Mouse (Mus musculus) hindbrain, embryonic 16.5 days (tissue): ENCODE measurements around the gene Mb21d2. TPM values are rescaled to one million over a fixed set of nuclear protein-coding genes. Genes with fewer than 3 reads are reported as not detected.
A peak's percentile ranks its signal among the peaks of the same experiment; 100 is the strongest.

Experiments
- ATAC-seq: fragments of 200-750 bp; cut with Nextera tagmentation; 2 replicates; pipeline ENCODE4 v1.8.0; 2017; ENCODE audit warnings: moderate TSS enrichment, moderate library complexity
- H3K27ac ChIP-seq: fragments of 300-500 bp; sonication (generic); 2 replicates; pipeline ENCODE4 v1.5.1; 2014; ENCODE audit warnings: low read depth, mild to moderate bottlenecking, control low read depth, low read length, moderate library complexity
- H3K27me3 ChIP-seq: fragments of 300-500 bp; sonication (generic); replicated peaks from 2 replicates; pipeline ENCODE4 v1.6.1; 2014; ENCODE audit warnings: low read length; ENCODE audit not compliant: control insufficient read depth, insufficient read depth
- H3K36me3 ChIP-seq: fragments of 300-500 bp; sonication (generic); 2 replicates; pipeline ENCODE4 v1.6.1; 2014; ENCODE audit warnings: mild to moderate bottlenecking, low read length, moderate library complexity, mixed read lengths; ENCODE audit not compliant: control insufficient read depth, insufficient read depth
- H3K4me1 ChIP-seq: fragments of 300-500 bp; sonication (generic); 2 replicates; pipeline ENCODE4 v1.6.1; 2014; ENCODE audit warnings: low read depth, low read length; ENCODE audit not compliant: control insufficient read depth, insufficient read depth
- H3K4me2 ChIP-seq: fragments of 300-500 bp; sonication (generic); 2 replicates; pipeline ENCODE4 v1.6.1; 2014; ENCODE audit warnings: mild to moderate bottlenecking, low read length, control low read depth, moderate library complexity
- H3K4me3 ChIP-seq: fragments of 300-500 bp; sonication (generic); 2 replicates; pipeline ENCODE4 v1.5.1; 2014; ENCODE audit warnings: mild to moderate bottlenecking, low read length, control low read depth, moderate library complexity
- H3K9ac ChIP-seq: fragments of 300-500 bp; sonication (generic); 2 replicates; pipeline ENCODE4 v1.6.1; 2014; ENCODE audit warnings: low read depth, mild to moderate bottlenecking, control low read depth, low read length, moderate library complexity
- H3K9me3 ChIP-seq: fragments of 300-500 bp; sonication (generic); 2 replicates; pipeline ENCODE4 v1.6.1; 2014; ENCODE audit warnings: mild to moderate bottlenecking, low read length, moderate library complexity; ENCODE audit not compliant: control insufficient read depth
- WGBS: fragments of 180-500 bp; shearing (Covaris S2); extraction: QIAGEN DNeasy Blood & Tissue Kit; methylation state at CpG from one replicate; pipeline ENCODE4 v1.1.7; 2014; 5-methylcytosine and 5-hydroxymethylcytosine counted together
- polyA plus RNA-seq: library from polyadenylated mRNA; unstranded; fragments of >200 nt; fragmentation: Nextera tagmentation; extraction: Ambion mirVana; gene quantifications from 2 replicates; pipeline ENCODE4 v1.2.1, GENCODE M21; 2015

The Mb21d2 gene
- polyA plus RNA-seq, 1 experiment from 2014 or later: 16.3 TPM

- Histone ChIP-seq H3K9me3 (no peaks in the 10 kb centered on the region), H3K4me2 (peak overlapping the region; percentile 64), H3K27ac (no peak overlapping the region), H3K36me3 (no peaks in the 10 kb centered on the region), H3K9ac (peak overlapping the region; percentile 95; the same call in 1 of the 2 replicates), H3K4me3 (peak overlapping the region; percentile 95), H3K27me3 (no peaks in the 10 kb centered on the region; the same call in 1 of the 2 replicates), H3K4me1 (peaks cover 20% of the 10 kb centered on the region)
- no peak for ATAC-seq
- WGBS: 17% methylated on average over 5 of the region's 5 CpGs
These were observed 953 bp upstream of the Mb21d2 start for GRCm38 (mm10) chr16:28930426-28930825.

GRCm38 (mm10) chr16:28929686-28930291, 316 bp upstream of the Mb21d2 start:
- under 1% methylated on average over 35 of the region's 66 CpGs for WGBS
- Histone ChIP-seq H3K36me3 (no peaks in the 10 kb centered on the region), H3K4me1 (peaks cover 22% of the 10 kb centered on the region), H3K4me2 (peak overlapping the region; percentile 64), H3K27me3 (no peaks in the 10 kb centered on the region; the same call in 1 of the 2 replicates), H3K27ac (peak overlapping the region; percentile 95), H3K9me3 (no peaks in the 10 kb centered on the region), H3K9ac (peak overlapping the region; percentile 95), H3K4me3 (peak overlapping the region; percentile 95)
- ATAC-seq: peak; percentile 74

GRCm38 (mm10) chr16:28928466-28928814, 1.0 kb downstream of the Mb21d2 start:
- ATAC-seq: peak; percentile 60; the same call in 1 of the 2 replicates
- H3K4me1 ChIP-seq: peaks cover 22% of the 10 kb centered on the region
- H3K36me3 ChIP-seq: no peaks in the 10 kb centered on the region
- H3K9me3 ChIP-seq: no peaks in the 10 kb centered on the region
- H3K4me2 ChIP-seq: peak overlapping the region; percentile 64
- under 1% methylated on average over 10 of the region's 10 CpGs for WGBS
- H3K4me3 ChIP-seq: peak overlapping the region; percentile 95
- peak overlapping the region; percentile 95 for H3K27ac ChIP-seq
- H3K9ac ChIP-seq: peak overlapping the region; percentile 95
- no peaks in the 10 kb centered on the region; the same call in 1 of the 2 replicates for H3K27me3 ChIP-seq

GRCm38 (mm10) chr16:28927381-28927780, 2.1 kb downstream of the Mb21d2 start:
- Histone ChIP-seq H3K36me3 (no peaks in the 10 kb centered on the region), H3K9ac (peak overlapping the region; percentile 95), H3K27ac (0 out of 2 replicates have a peak overlapping the region, but pooled peaks have one; percentile 21), H3K4me1 (peaks cover 22% of the 10 kb centered on the region), H3K27me3 (no peaks in the 10 kb centered on the region; the same call in 1 of the 2 replicates), H3K9me3 (no peaks in the 10 kb centered on the region), H3K4me3 (peak overlapping the region; percentile 95), H3K4me2 (peak overlapping the region; percentile 64)
- WGBS: 13% methylated on average over 9 of the region's 9 CpGs
- no peak for ATAC-seq

- Histone ChIP-seq H3K4me2 (no peak overlapping the region), H3K4me1 (no peaks in the 10 kb centered on the region; the same call in 1 of the 2 replicates), H3K4me3 (no peak overlapping the region), H3K9me3 (no peaks in the 10 kb centered on the region), H3K9ac (no peak overlapping the region), H3K36me3 (no peaks in the 10 kb centered on the region), H3K27ac (no peak overlapping the region), H3K27me3 (no peaks in the 10 kb centered on the region)
- ATAC-seq: peak; percentile 27; the same call in 1 of the 2 replicates
- WGBS: 53% methylated on average over 11 of the region's 11 CpGs
These were observed 10.1 kb downstream of the Mb21d2 start for GRCm38 (mm10) chr16:28919320-28919885.

- WGBS: 60% methylated on average over 7 of the region's 7 CpGs
- Histone ChIP-seq H3K36me3 (no peaks in the 10 kb centered on the region), H3K4me3 (no peak overlapping the region), H3K9me3 (no peaks in the 10 kb centered on the region), H3K4me1 (peaks cover 2% of the 10 kb centered on the region; the same call in 1 of the 2 replicates), H3K9ac (no peak overlapping the region), H3K27me3 (no peaks in the 10 kb centered on the region), H3K4me2 (no peak overlapping the region), H3K27ac (no peak overlapping the region)
- no peak for ATAC-seq
These were observed 14.1 kb downstream of the Mb21d2 start for GRCm38 (mm10) chr16:28915362-28915761.

- no peaks in the 10 kb centered on the region for H3K27me3 ChIP-seq
- H3K4me3 ChIP-seq: no peak overlapping the region
- 71% methylated on average over 1 of the region's 1 CpGs for WGBS
- H3K27ac ChIP-seq: no peak overlapping the region
- H3K4me2 ChIP-seq: no peak overlapping the region
- peaks cover 2% of the 10 kb centered on the region; the same call in 1 of the 2 replicates for H3K4me1 ChIP-seq
- no peak overlapping the region for H3K9ac ChIP-seq
- ATAC-seq: no peak
- no peaks in the 10 kb centered on the region for H3K36me3 ChIP-seq
- no peaks in the 10 kb centered on the region for H3K9me3 ChIP-seq
These were observed 14.8 kb downstream of the Mb21d2 start for GRCm38 (mm10) chr16:28914709-28915108.

GRCm38 (mm10) chr16:28911414-28912050, 17.9 kb downstream of the Mb21d2 start:
- ATAC-seq: no peak
- Histone ChIP-seq H3K4me3 (no peak overlapping the region), H3K9ac (no peak overlapping the region), H3K27ac (no peak overlapping the region), H3K36me3 (no peaks in the 10 kb centered on the region), H3K4me2 (no peak overlapping the region), H3K9me3 (no peaks in the 10 kb centered on the region), H3K4me1 (peaks cover 2% of the 10 kb centered on the region; the same call in 1 of the 2 replicates), H3K27me3 (no peaks in the 10 kb centered on the region)
- WGBS: 76% methylated on average over 15 of the region's 15 CpGs
